Mouse (Mus musculus) small intestine, adult 2 months (tissue): ENCODE measurements around the gene Prkar2b.

Source experiments
- CTCF ChIP-seq: fragments of 200-500 bp; IDR thresholded peaks from 2 replicates; pipeline ENCODE4 v1.5.1; 2012; ENCODE audit warnings: low read depth, mild to moderate bottlenecking, control low read depth, inconsistent platforms, low read length, moderate library complexity, mixed read lengths; ENCODE audit not compliant: insufficient replicate concordance, insufficient read length; ENCODE audit errors: extremely low read depth
- POLR2A ChIP-seq: fragments of 200-500 bp; IDR thresholded peaks from 2 replicates; pipeline ENCODE4 v1.6.1; 2012; ENCODE audit warnings: low read depth, mild to moderate bottlenecking, control low read depth, inconsistent platforms, low read length, moderate library complexity

DNA sequence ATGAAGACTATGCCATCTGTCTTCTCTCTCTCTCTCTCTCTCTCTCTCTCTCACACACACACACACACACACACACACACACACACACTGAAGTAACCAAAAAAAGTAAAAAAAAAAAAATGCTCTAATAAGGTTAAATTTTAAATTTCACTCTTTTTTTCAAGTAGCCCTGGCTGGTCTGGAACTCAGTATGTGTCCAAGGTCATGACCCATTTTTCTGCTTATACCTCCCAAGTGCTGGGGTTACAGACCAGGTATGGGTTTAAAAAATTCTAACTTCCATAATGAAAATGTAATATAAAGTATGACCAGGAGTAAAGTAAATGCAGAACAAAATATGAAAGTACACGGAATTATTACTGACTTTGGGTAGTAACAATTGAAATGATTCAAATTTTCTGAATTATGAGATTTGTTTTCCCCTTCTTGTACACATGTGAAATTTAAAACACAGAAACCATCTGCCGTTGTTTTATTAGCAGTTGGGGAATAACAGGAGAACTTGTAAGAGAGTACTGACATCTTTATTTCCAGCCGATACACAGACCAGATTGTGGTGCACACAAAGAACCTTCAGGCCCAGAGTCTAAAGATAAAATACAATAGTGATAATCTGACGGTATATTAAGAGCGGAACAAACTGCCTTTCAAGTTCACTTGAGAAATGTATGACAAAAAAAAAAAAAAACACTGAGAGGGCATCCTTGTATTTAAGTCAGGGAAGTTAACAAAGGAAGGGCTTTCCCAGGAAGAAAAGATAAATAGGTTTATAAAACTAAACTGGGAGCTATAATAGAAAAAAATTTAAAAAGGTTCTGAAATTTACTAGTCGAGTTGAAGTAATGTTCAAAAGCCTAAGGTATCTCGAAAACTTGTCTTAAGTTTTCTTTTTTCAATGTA lies 112.7 kb downstream of the Prkar2b start:
- no peak for TF ChIP-seq CTCF
- no peak for TF ChIP-seq POLR2A
